Mouse (Mus musculus) MEL (cell line): ENCODE data around the gene Akap13. TPM values are rescaled to one million over a fixed set of nuclear protein-coding genes. Genes with fewer than 3 reads are reported as not detected.

Experiments
- DNase-seq: peaks from one replicate; pipeline ENCODE4 v3.0.0; 2011; ENCODE audit warnings: low read depth, low spot score
- H3K27ac ChIP-seq: 2 replicates; pipeline ENCODE4 v1.5.1; 2012; ENCODE audit warnings: low read depth, mild to moderate bottlenecking, control low read depth, low read length, moderate library complexity; ENCODE audit not compliant: control insufficient read depth
- H3K27me3 ChIP-seq, 2 experiments: fragments of 150-350 bp in 1 of 2; sonication (generic) in 1 of 2; 2 replicates each; pipeline ENCODE4 v1.6.1; 2012; ENCODE audit warnings: low read length in 2 of 2, mild to moderate bottlenecking in 2 of 2, improper control_type of control experiment in 1 of 2, moderate library complexity in 1 of 2; ENCODE audit not compliant: insufficient read depth in 2 of 2, control insufficient read depth in 1 of 2
- H3K36me3 ChIP-seq, 2 experiments: 2 replicates each; pipeline ENCODE4 v1.6.1; 2012 to 2014; ENCODE audit warnings: low read length in 2 of 2, improper control_type of control experiment in 1 of 2, inconsistent platforms in 1 of 2, mild to moderate bottlenecking in 1 of 2; ENCODE audit not compliant: insufficient read depth in 2 of 2, control insufficient read depth in 1 of 2
- H3K4me1 ChIP-seq, 2 experiments: fragments of 150-350 bp in 1 of 2; sonication (generic) in 1 of 2; 2 replicates each; pipeline ENCODE4 v1.6.1; 2012; ENCODE audit warnings: low read length in 2 of 2, improper control_type of control experiment in 1 of 2, mild to moderate bottlenecking in 1 of 2; ENCODE audit not compliant: insufficient read depth in 2 of 2, control insufficient read depth in 1 of 2
- H3K4me3 ChIP-seq, 2 experiments: fragments of 150-350 bp in 1 of 2; sonication (generic) in 1 of 2; 2 replicates each; pipeline ENCODE4 v1.5.1; 2012; ENCODE audit warnings: low read depth in 2 of 2, low read length in 2 of 2, mild to moderate bottlenecking in 2 of 2, moderate library complexity in 2 of 2, control low read depth in 1 of 2, improper control_type of control experiment in 1 of 2; ENCODE audit not compliant: control insufficient read depth in 1 of 2, insufficient read depth in 1 of 2
- H3K79me2 ChIP-seq: 2 replicates; pipeline ENCODE4 v1.6.1; 2012; ENCODE audit warnings: mild to moderate bottlenecking, low read length, moderate library complexity; ENCODE audit not compliant: control insufficient read depth, poor library complexity, insufficient read depth
- H3K9ac ChIP-seq: 2 replicates; pipeline ENCODE4 v1.6.1; 2012; ENCODE audit warnings: low read depth, mild to moderate bottlenecking, control low read depth, low read length, moderate library complexity; ENCODE audit not compliant: control insufficient read depth, poor library complexity, severe bottlenecking
- H3K9me3 ChIP-seq: fragments of 150-350 bp; sonication (generic); replicated peaks from 2 replicates; pipeline ENCODE4 v1.6.1; 2012; ENCODE audit warnings: mild to moderate bottlenecking, low read length, improper control_type of control experiment, moderate library complexity; ENCODE audit not compliant: insufficient read depth
- CTCF ChIP-seq, 3 experiments: IDR thresholded peaks in 2 of 3; conservative IDR thresholded peaks in 1 of 3; 2 replicates each; pipeline ENCODE4 v1.5.1; 2011 to 2012; ENCODE audit warnings: low read length in 3 of 3, low read depth in 2 of 3, mild to moderate bottlenecking in 2 of 3, improper control_type of control experiment in 1 of 3, inconsistent platforms in 1 of 3, mixed read lengths in 1 of 3, moderate library complexity in 1 of 3; ENCODE audit not compliant: control insufficient read depth in 1 of 3, insufficient read depth in 1 of 3, poor library complexity in 1 of 3, severe bottlenecking in 1 of 3
- E2F4 ChIP-seq: IDR thresholded peaks from 2 replicates; pipeline ENCODE4 v1.6.1; 2011; ENCODE audit warnings: low read depth, low read length, improper control_type of control experiment, borderline replicate concordance
- ELF1 ChIP-seq: IDR thresholded peaks from 2 replicates; pipeline ENCODE4 v1.6.1; 2014; ENCODE audit warnings: low read depth, mild to moderate bottlenecking, inconsistent platforms, low read length, improper control_type of control experiment, moderate library complexity
- GATA1 ChIP-seq: IDR thresholded peaks from 2 replicates; pipeline ENCODE4 v1.6.1; 2011; ENCODE audit warnings: low read depth, low read length, improper control_type of control experiment
- HCFC1 ChIP-seq: IDR thresholded peaks from 2 replicates; pipeline ENCODE4 v1.6.1; 2012; ENCODE audit warnings: low read depth, mild to moderate bottlenecking, inconsistent platforms, low read length, improper control_type of control experiment, moderate library complexity
- KAT2A ChIP-seq: conservative IDR thresholded peaks from 2 replicates; pipeline ENCODE4 v1.6.1; 2012; ENCODE audit warnings: low read depth, low read length, improper control_type of control experiment, inconsistent platforms
- MAFK ChIP-seq: IDR thresholded peaks from 2 replicates; pipeline ENCODE4 v1.6.1; 2011; ENCODE audit warnings: low read depth, mild to moderate bottlenecking, low read length, improper control_type of control experiment, borderline replicate concordance
- MAZ ChIP-seq: IDR thresholded peaks from 2 replicates; pipeline ENCODE4 v1.6.1; 2012; ENCODE audit warnings: low read depth, mild to moderate bottlenecking, inconsistent platforms, low read length, improper control_type of control experiment
- MYB ChIP-seq: IDR thresholded peaks from 2 replicates; pipeline ENCODE4 v1.6.1; 2011; ENCODE audit warnings: mild to moderate bottlenecking, low read depth, low read length, improper control_type of control experiment
- MYC ChIP-seq: IDR thresholded peaks from 2 replicates; pipeline ENCODE4 v1.6.1; 2011; ENCODE audit warnings: low read depth, mild to moderate bottlenecking, low read length, improper control_type of control experiment, moderate library complexity
- NRF1 ChIP-seq: IDR thresholded peaks from 2 replicates; pipeline ENCODE4 v1.6.1; 2014; ENCODE audit warnings: low read depth, mild to moderate bottlenecking, inconsistent platforms, low read length, improper control_type of control experiment, moderate library complexity; ENCODE audit not compliant: poor library complexity, insufficient read depth, severe bottlenecking
- POLR2A ChIP-seq, 2 experiments: IDR thresholded peaks; 2 replicates each; pipeline ENCODE4 v1.6.1; 2011 to 2012; ENCODE audit warnings: low read length in 2 of 2, mild to moderate bottlenecking in 2 of 2, control low read depth in 1 of 2, improper control_type of control experiment in 1 of 2, low read depth in 1 of 2, moderate library complexity in 1 of 2; ENCODE audit not compliant: control insufficient read depth in 1 of 2, insufficient read depth in 1 of 2, poor library complexity in 1 of 2
- POLR2AphosphoS2 ChIP-seq: IDR thresholded peaks from 2 replicates; pipeline ENCODE4 v1.6.1; 2011; ENCODE audit warnings: low read length, improper control_type of control experiment
- POLR2AphosphoS5 ChIP-seq: IDR thresholded peaks from 2 replicates; pipeline ENCODE4 v1.6.1; 2012; ENCODE audit warnings: low read depth, borderline replicate concordance, mild to moderate bottlenecking, inconsistent platforms, low read length, moderate library complexity, mixed read lengths
- RAD21 ChIP-seq: IDR thresholded peaks from 2 replicates; pipeline ENCODE4 v1.6.1; 2011; ENCODE audit warnings: mild to moderate bottlenecking, low read depth, low read length, improper control_type of control experiment
- RCOR1 ChIP-seq: IDR thresholded peaks from 2 replicates; pipeline ENCODE4 v1.6.1; 2012; ENCODE audit warnings: low read depth, mild to moderate bottlenecking, inconsistent platforms, low read length, improper control_type of control experiment
- SIN3A ChIP-seq: IDR thresholded peaks from 2 replicates; pipeline ENCODE4 v1.6.1; 2012; ENCODE audit warnings: low read length, improper control_type of control experiment, inconsistent platforms
- SMC3 ChIP-seq: IDR thresholded peaks from 2 replicates; pipeline ENCODE4 v1.6.1; 2011; ENCODE audit warnings: low read depth, low read length, improper control_type of control experiment
- TBP ChIP-seq: IDR thresholded peaks from 2 replicates; pipeline ENCODE4 v1.8.0; 2011; ENCODE audit warnings: low read depth, low read length, improper control_type of control experiment
- TCF12 ChIP-seq: IDR thresholded peaks from 2 replicates; pipeline ENCODE4 v1.6.1; 2014; ENCODE audit warnings: low read depth, mild to moderate bottlenecking, inconsistent platforms, low read length, improper control_type of control experiment, moderate library complexity
- ZC3H11A ChIP-seq: IDR thresholded peaks from 2 replicates; pipeline ENCODE4 v1.6.1; 2012; ENCODE audit warnings: low read depth, mild to moderate bottlenecking, inconsistent platforms, low read length, improper control_type of control experiment
- ZKSCAN1 ChIP-seq: IDR thresholded peaks from 2 replicates; pipeline ENCODE4 v1.6.1; 2012; ENCODE audit warnings: low read depth, mild to moderate bottlenecking, inconsistent platforms, low read length, improper control_type of control experiment, moderate library complexity
- ZMIZ1 ChIP-seq: IDR thresholded peaks from 2 replicates; pipeline ENCODE4 v1.6.1; 2012; ENCODE audit warnings: low read depth, mild to moderate bottlenecking, inconsistent platforms, low read length, improper control_type of control experiment, moderate library complexity
- ZNF384 ChIP-seq: IDR thresholded peaks from 2 replicates; pipeline ENCODE4 v1.6.1; 2012; ENCODE audit warnings: low read depth, mild to moderate bottlenecking, inconsistent platforms, low read length, improper control_type of control experiment
- polyA plus RNA-seq, 2 experiments: library from polyadenylated mRNA; stranded (reverse) in 1 of 2; unstranded in 1 of 2; fragments of >175 nt in 1 of 2; fragments of >200 nt in 1 of 2; gene quantifications; 2 replicates each; pipeline versions ENCODE4 v1.2.1 to v1.2.4; 2012; ENCODE audit warnings: low replicate concordance in 2 of 2, low read depth in 1 of 2; ENCODE audit not compliant: insufficient read length in 2 of 2, insufficient read depth in 1 of 2, missing spikeins in 1 of 2
- total RNA-seq: library from RNA; depleted of rRNA; stranded (reverse); fragments of 300-350 nt; gene quantifications from 2 replicates; pipeline ENCODE4 v1.2.3, GENCODE M21; 2012

Gene Akap13
- total and polyA plus RNA-seq, 3 experiments: 4.1 to 4.5 TPM; not detected in 1

- Histone ChIP-seq H3K79me2 (no peaks in the 10 kb centered on the region; the same call in 1 of the 2 replicates), H3K36me3 (peaks cover 0 to 29% of the 10 kb centered on the region in 2 experiments; a peak in 2 of 4 replicates), H3K27me3 (no peaks in the 10 kb centered on the region), H3K27ac (no peak overlapping the region), H3K9me3 (no peaks in the 10 kb centered on the region), H3K4me3 (no peak overlapping the region), H3K4me1 (peaks cover 14 to 20% of the 10 kb centered on the region in 2 experiments), H3K9ac (no peak overlapping the region)
- no peak for TF ChIP-seq POLR2AphosphoS5
- no peak for TF ChIP-seq ZKSCAN1
- no peak for TF ChIP-seq POLR2A (IDR thresholded peaks at IDR 0.05; ENCODE audit: control insufficient read depth in 1 of 2, insufficient read depth in 1 of 2, low read depth in 1 of 2, low read length in 2 of 2, poor library complexity in 1 of 2)
- no peak for TF ChIP-seq SIN3A
- no peak for TF ChIP-seq CTCF (IDR thresholded peaks at IDR 0.05 in 2 of 3, conservative IDR thresholded peaks at IDR 0.05 in 1 of 3; ENCODE audit: control insufficient read depth in 1 of 3, insufficient read depth in 1 of 3, low read depth in 2 of 3, low read length in 3 of 3, poor library complexity in 1 of 3, severe bottlenecking in 1 of 3)
- no peak for TF ChIP-seq MAZ
- no peak for TF ChIP-seq KAT2A
- no peak for TF ChIP-seq RCOR1
- no peak for TF ChIP-seq ZMIZ1
- TF ChIP-seq ZC3H11A: no peak
- no peak for TF ChIP-seq ZNF384
- no peak for TF ChIP-seq MYB
- TF ChIP-seq TBP: no peak
- no peak for DNase-seq
These were observed 44.8 kb downstream of the Akap13 start for GRCm38 (mm10) chr7:75500164-75500563.

DNA sequence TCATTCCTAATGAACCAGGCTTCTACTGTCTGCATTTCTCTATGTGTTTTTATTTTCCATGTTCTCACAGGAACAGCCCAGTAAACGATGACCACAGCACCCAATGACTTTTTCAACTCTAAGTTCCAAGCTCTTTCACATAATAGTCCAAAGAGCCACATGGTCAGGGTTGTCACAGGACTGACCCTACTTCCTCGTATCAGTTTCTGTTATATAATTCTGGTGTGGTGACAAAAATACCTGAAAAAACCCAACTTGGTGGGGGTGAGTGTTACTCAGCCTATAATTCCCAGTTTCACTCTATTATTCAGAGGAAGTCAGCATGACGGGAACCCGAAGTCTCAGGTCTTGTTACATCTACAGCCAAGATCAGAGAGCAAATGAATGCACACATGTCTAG lies 45.5 kb downstream of the Akap13 start:
- H3K27ac ChIP-seq: no peak overlapping the region

More for the DNA sequence above, 45.5 kb downstream of the Akap13 start:
- Histone ChIP-seq H3K79me2 (no peaks in the 10 kb centered on the region; the same call in 1 of the 2 replicates), H3K9me3 (no peaks in the 10 kb centered on the region), H3K9ac (no peak overlapping the region), H3K4me3 (no peak overlapping the region), H3K27me3 (no peaks in the 10 kb centered on the region), H3K4me1 (peaks cover 13 to 16% of the 10 kb centered on the region in 2 experiments), H3K36me3 (peaks cover 0 to 27% of the 10 kb centered on the region in 2 experiments; a peak in 2 of 4 replicates)
- DNase-seq: no peak
- TF ChIP-seq POLR2AphosphoS5 (no peak), TCF12 (no peak), ZMIZ1 (no peak), KAT2A (no peak), NRF1 (no peak), E2F4 (no peak), ELF1 (no peak), SMC3 (no peak), MYC (no peak), ZNF384 (no peak), ZKSCAN1 (no peak), MAFK (no peak), GATA1 (no peak), POLR2AphosphoS2 (no peak), RAD21 (no peak), TBP (no peak), SIN3A (no peak), HCFC1 (no peak)
